Mouse (Mus musculus): Measurements from ENCODE around the gene Olfr519. TPM values are rescaled to one million over a fixed set of nuclear protein-coding genes. Genes with fewer than 3 reads are reported as not detected.

Olfr519 gene
- polyA plus RNA-seq, 1 experiment from 2014 or later, result not detected

GRCm38 (mm10) chr7:108933794-108934731, 39.8 kb upstream of the Olfr519 start, which contains the start of gene Eif3f:
Eif3f (plus strand) TSS chr7:108934417.
- Histone ChIP-seq H3K27me3 (replicated peaks; ENCODE audit: insufficient read depth, low read length) (no peaks in the 10 kb centered on the region), H3K9me3 (ENCODE audit: low read length) (no peaks in the 10 kb centered on the region), H3K4me1 (ENCODE audit: insufficient read depth, low read depth, low read length) (peaks cover 12% of the 10 kb centered on the region; the same call in 1 of the 2 replicates), H3K36me3 (ENCODE audit: insufficient read depth, low read length) (peaks cover 11% of the 10 kb centered on the region), H3K4me2 (replicated peaks; ENCODE audit: low read depth, low read length) (peak within 1 kb of the TSS; percentile 79), H3K9ac (replicated peaks; ENCODE audit: low read depth) (peak within 1 kb of the TSS; percentile 98), H3K4me3 (ENCODE audit: low read depth, low read length) (peak within 1 kb of the TSS; percentile 94), H3K27ac (ENCODE audit: low read length) (peak within 1 kb of the TSS; percentile 91)
- peak; percentile 99 for ATAC-seq
- peak; percentile 99 for DNase-seq (ENCODE audit: low spot score)
- 2% methylated on average over 50 of the region's 50 CpGs for WGBS
- TF ChIP-seq CTCF (IDR thresholded peaks at IDR 0.05) (peak; percentile 95), EP300 (IDR thresholded peaks at IDR 0.05) (peak; percentile 40; the same call in 1 of the 2 replicates)

DNA sequence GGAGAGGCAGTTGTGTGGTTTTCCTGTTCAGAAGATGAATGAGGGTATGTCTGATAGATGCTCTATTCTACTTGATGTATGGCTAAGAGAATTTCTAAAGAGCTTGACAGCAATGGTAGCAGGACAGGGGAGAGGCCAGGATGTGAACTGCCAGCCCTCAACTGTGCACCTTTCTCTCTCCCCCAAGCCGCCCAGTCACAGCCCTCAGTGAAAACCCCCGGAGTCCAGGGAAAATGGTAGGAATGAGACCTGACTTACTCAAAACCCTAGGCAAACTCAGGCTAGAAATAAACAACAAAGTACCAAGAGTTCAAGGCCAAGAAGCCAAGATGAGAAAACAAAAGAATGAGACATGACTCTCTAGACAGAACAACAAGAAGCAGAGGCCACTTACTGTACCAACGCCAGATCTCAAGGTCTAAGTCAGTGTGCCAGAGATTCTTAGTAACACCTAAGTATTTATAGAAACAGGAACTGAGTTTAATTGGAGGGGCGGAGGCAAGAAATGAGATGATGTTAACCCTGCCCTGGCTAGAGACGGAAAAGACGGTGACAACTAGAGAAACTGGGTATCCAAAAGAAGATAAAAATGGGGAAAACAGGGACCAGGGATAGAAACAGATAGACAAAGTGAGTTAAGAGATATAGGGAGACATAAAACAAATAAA, 35.6 kb upstream of the Olfr519 start, which contains the start of gene Nlrp10:
Gene Nlrp10 (minus strand): TSS at position 453 of the 668 bp plus-strand sequence.
- Histone ChIP-seq H3K4me2 (replicated peaks; ENCODE audit: low read depth, low read length) (no peak within 1 kb of the TSS), H3K4me1 (ENCODE audit: insufficient read depth, low read depth, low read length) (peaks cover 2% of the 10 kb centered on the region; the same call in 1 of the 2 replicates), H3K4me3 (ENCODE audit: low read depth, low read length) (no peak within 1 kb of the TSS)

DNA sequence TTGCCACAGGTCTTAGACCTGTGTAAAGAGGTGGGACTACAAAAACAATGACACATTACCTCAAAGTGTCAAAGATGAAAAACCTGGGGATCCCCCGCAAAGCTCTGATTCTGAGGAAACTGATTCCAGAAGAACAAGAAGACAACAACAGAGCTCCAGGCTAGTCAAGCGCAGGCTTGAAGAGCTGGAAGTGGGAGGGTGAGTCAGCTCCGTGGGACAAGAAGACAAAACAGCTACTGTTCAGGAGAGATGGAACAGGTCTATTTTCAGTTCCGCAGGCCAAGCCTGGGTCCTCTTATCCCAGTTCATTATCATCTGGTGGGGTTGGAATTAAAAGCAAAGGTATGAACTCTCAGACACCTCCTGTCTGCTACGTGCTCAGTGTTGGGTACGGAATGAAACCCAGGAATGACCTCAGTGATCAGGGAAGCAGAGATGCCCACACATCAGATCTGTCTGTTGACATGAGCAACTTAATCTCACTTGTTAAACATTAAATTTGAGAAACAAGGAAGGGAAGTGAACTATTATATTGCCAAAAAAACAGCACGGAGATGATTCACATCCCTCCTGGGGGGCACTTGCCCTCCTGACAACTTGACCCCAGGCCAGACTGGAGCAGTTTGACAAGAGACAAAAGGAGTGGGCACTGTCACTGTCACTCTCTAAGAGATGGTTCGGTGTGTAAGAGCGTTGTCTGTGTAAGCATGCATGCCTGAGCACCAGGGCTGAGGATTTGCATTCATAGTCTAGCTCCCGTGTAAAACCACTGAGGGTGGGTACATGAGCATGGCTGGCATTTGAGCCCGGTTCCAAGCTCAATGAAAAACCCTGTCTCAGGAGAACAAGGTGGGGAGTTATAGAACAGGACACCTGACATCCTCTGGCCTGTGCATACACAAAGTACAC, 34.3 kb upstream of the Olfr519 start:
- no peak overlapping the region for H3K9ac ChIP-seq (replicated peaks; ENCODE audit: low read depth)
- no peak overlapping the region for H3K27ac ChIP-seq (ENCODE audit: low read length)
- WGBS, result 74% methylated on average over 11 of the region's 11 CpGs
- H3K27me3 ChIP-seq (replicated peaks; ENCODE audit: insufficient read depth, low read length), result no peaks in the 10 kb centered on the region
- ATAC-seq, result no peak
- DNase-seq (ENCODE audit: low spot score), result no peak
- no peak overlapping the region for H3K4me3 ChIP-seq (ENCODE audit: low read depth, low read length)
- H3K36me3 ChIP-seq (ENCODE audit: insufficient read depth, low read length), result no peaks in the 10 kb centered on the region
- no peak overlapping the region for H3K4me2 ChIP-seq (replicated peaks; ENCODE audit: low read depth, low read length)
- H3K9me3 ChIP-seq (ENCODE audit: low read length), result no peaks in the 10 kb centered on the region
- no peaks in the 10 kb centered on the region for H3K4me1 ChIP-seq (ENCODE audit: insufficient read depth, low read depth, low read length)
- TF ChIP-seq EP300 (IDR thresholded peaks at IDR 0.05), result no peak
- no peak for TF ChIP-seq CTCF (IDR thresholded peaks at IDR 0.05)

More for the DNA sequence above, 35.6 kb upstream of the Olfr519 start, which contains the start of gene Nlrp10:
- H3K9ac ChIP-seq (replicated peaks; ENCODE audit: low read depth), result no peak within 1 kb of the TSS
- H3K36me3 ChIP-seq (ENCODE audit: insufficient read depth, low read length), result no peaks in the 10 kb centered on the region
- no peaks in the 10 kb centered on the region for H3K9me3 ChIP-seq (ENCODE audit: low read length)
- WGBS, result 46% methylated on average over 6 of the region's 6 CpGs
- ATAC-seq (no peak), DNase-seq (ENCODE audit: low spot score) (no peak)
- TF ChIP-seq EP300 (IDR thresholded peaks at IDR 0.05), result no peak
- no peak for TF ChIP-seq CTCF (IDR thresholded peaks at IDR 0.05)
- no peak within 1 kb of the TSS for H3K27ac ChIP-seq (ENCODE audit: low read length)
- H3K27me3 ChIP-seq (replicated peaks; ENCODE audit: insufficient read depth, low read length), result no peaks in the 10 kb centered on the region

DNA sequence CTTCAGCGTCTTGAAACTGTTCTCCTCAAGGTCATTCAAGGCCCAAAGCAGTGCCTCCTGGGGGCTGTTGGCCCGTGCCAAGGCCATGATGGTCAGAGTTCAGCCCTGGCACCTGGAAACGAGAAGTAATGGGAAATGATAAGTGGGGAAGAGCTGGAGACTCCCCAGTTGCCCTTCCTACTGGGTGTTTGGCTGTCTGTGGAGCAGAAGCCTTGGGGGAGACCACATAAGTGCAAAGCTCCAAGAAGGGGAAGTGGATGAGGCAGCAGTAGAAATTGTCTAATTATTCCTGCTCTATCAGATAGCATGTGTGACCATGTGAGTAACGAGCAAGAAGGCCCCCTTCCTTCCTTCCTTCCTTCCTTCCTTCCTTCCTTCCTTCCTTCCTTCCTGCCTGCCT, 32.8 kb upstream of the Olfr519 start:
- TF ChIP-seq CTCF (IDR thresholded peaks at IDR 0.05), result no peak
- TF ChIP-seq EP300 (IDR thresholded peaks at IDR 0.05), result no peak
- no peak for DNase-seq (ENCODE audit: low spot score)
- Histone ChIP-seq H3K9me3 (ENCODE audit: low read length) (no peaks in the 10 kb centered on the region), H3K9ac (replicated peaks; ENCODE audit: low read depth) (no peak overlapping the region), H3K27ac (ENCODE audit: low read length) (no peak overlapping the region), H3K4me2 (replicated peaks; ENCODE audit: low read depth, low read length) (no peak overlapping the region), H3K4me1 (ENCODE audit: insufficient read depth, low read depth, low read length) (no peaks in the 10 kb centered on the region), H3K4me3 (ENCODE audit: low read depth, low read length) (no peak overlapping the region), H3K27me3 (replicated peaks; ENCODE audit: insufficient read depth, low read length) (no peaks in the 10 kb centered on the region), H3K36me3 (ENCODE audit: insufficient read depth, low read length) (no peaks in the 10 kb centered on the region)
- ATAC-seq, result no peak
- WGBS, result 60% methylated on average over 4 of the region's 4 CpGs

DNA sequence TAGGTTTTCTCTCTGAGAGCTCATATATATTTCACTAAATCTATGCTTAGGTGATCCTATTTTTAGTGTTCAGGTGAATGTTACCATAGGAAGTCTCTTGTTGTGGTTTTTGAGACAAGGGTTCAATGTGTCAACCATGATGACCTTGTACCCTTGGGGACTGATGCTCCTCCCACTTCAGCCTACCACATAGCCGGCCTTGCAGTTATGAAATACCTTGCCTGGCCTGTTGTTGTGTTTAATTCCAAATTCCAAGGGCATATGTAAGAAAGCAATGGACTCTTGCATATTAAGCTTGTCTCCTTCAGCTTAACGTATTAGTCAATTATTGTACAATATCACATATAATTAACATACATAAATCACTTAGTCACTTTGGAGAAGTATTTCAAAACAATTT, 9.7 kb upstream of the Olfr519 start:
- H3K27ac ChIP-seq (ENCODE audit: low read length), result no peak overlapping the region
- no peaks in the 10 kb centered on the region for H3K4me1 ChIP-seq (ENCODE audit: insufficient read depth, low read depth, low read length)
- H3K4me3 ChIP-seq (ENCODE audit: low read depth, low read length), result no peak overlapping the region
- TF ChIP-seq EP300 (IDR thresholded peaks at IDR 0.05) (no peak), CTCF (IDR thresholded peaks at IDR 0.05) (no peak)
- ATAC-seq, result no peak
- no peak overlapping the region for H3K9ac ChIP-seq (replicated peaks; ENCODE audit: low read depth)
- H3K4me2 ChIP-seq (replicated peaks; ENCODE audit: low read depth, low read length), result no peak overlapping the region
- no peak for DNase-seq (ENCODE audit: low spot score)
- WGBS, result 73% methylated on average over 2 of the region's 2 CpGs
- H3K9me3 ChIP-seq (ENCODE audit: low read length), result no peaks in the 10 kb centered on the region
- no peaks in the 10 kb centered on the region for H3K36me3 ChIP-seq (ENCODE audit: insufficient read depth, low read length)
- H3K27me3 ChIP-seq (replicated peaks; ENCODE audit: insufficient read depth, low read length), result no peaks in the 10 kb centered on the region

All from lung, postnatal 0 days (tissue).